Mouse (Mus musculus) CD8-positive naive resting alpha-beta T cell, adult 57 days (primary cell): ENCODE results near the gene Ear1. TPM values are rescaled to one million over a fixed set of nuclear protein-coding genes. Genes with fewer than 3 reads are reported as not detected.

Experiments used
- total RNA-seq: library from RNA; stranded (reverse); gene quantifications from one replicate; pipeline ENCODE4 v1.2.4, GENCODE M21; 2023

The Ear1 gene
- total RNA-seq, result not detected

DNA sequence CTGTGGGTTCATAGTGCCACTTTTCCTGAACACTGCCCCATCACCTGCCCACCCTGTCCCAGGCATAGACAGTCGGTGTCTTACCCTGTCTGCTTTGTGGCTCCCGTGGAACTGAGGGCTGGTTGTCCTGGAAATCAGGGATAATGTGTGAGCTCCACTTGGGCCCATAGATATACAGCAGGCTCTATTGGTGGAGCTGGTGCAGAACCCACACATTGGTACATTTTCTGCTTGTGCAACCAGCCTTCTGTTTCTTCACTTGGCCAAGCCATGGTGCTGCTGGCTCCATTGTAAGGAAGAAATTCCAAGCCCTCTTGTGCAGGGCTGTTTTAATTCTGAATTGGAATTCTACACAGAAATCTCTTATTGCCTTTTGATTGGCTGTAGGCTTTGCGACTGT is at the start of gene Ear1:
Gene Ear1, minus strand, starts transcription at position 101 of the 400 bp plus-strand sequence.

DNA sequence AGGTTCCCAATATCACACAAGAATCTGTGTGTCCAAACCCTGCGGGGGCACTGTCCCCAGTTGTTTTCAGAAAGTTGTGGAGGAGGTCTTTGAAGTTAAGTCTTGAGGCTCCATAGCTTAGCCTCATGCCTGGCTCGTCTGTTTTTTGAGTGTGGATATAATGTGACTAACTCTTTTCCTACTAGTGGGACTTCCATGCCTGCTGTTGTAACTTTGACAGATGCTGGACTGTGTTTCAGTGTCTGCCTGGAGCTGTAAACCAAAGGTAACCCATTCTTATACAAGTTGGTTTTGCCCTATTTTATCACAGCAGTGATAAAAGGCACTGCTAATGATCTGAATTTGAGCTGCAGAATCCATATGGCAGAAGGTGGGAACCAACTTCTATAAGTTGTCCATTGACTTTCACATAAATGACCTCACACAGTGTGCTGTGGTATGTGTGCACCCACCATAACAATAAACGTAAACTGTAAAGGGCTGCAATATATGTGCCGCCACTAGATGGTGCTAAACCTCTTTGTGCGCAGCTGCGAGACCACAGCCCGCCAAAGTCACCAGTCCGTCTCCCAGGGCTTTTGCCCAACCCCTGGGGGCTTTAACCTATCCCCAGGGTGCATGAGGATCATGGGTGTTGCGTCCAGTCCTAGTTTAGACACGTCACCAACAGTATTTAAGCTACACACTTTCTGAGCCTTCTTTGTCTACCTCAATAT is 49.5 kb upstream of the Ear1 start, which contains the start of gene Gm8113:
Gene Gm8113, plus strand, starts transcription at position 703 of the 716 bp plus-strand sequence.

GRCm38 (mm10) chr14:43923459-43923858 is 48.1 kb upstream of the Ear1 start, which contains the start of gene Ear10:
Ear10 (minus strand) TSS chr14:43923559.

GRCm38 (mm10) chr14:43784645-43785044 is 90.7 kb downstream of the Ear1 start, which contains the start of gene Gm8180:
Gm8180 (minus strand) TSS chr14:43784745.

Other genes starting within 250 kb of the Ear1 start
- not detected for gene Gm8165, start 198.3 kb downstream of the Ear1 start, total RNA-seq
- 1.4 TPM for gene Gm7324, start 177.7 kb downstream of the Ear1 start, total RNA-seq
- not detected for gene Gm16506, start 148.0 kb downstream of the Ear1 start, total RNA-seq
- not detected for gene Gm6526, start 127.7 kb downstream of the Ear1 start, total RNA-seq
- not detected for gene Gm8180, start 90.8 kb downstream of the Ear1 start, total RNA-seq
- gene Ear10, start 48.0 kb upstream of the Ear1 start, total RNA-seq, result not detected
- gene Gm8113, start 49.9 kb upstream of the Ear1 start, total RNA-seq, result not detected
- gene Ang5, start 81.6 kb upstream of the Ear1 start, total RNA-seq, result not detected
- gene Ang6, start 126.8 kb upstream of the Ear1 start, total RNA-seq, result not detected
- 1.3 TPM for gene Ear2, start 227.1 kb upstream of the Ear1 start, total RNA-seq
- gene Gm3327, start 248.3 kb upstream of the Ear1 start, total RNA-seq, result not detected